Mouse (Mus musculus) midbrain, embryonic 14.5 days (tissue): ENCODE results near the gene Gm38392. TPM values are rescaled to one million over a fixed set of nuclear protein-coding genes. Genes with fewer than 3 reads are reported as not detected.
"Not testable (repeated sequence)": the region's sequence is repeated elsewhere in the genome, so short reads cannot be mapped to it uniquely, and the experiment has no call there.

Source experiments
- ATAC-seq: fragments of 200-750 bp; cut with Nextera tagmentation; 2 replicates; pipeline ENCODE4 v1.8.0; 2017; ENCODE audit warnings: moderate number of reproducible peaks, moderate library complexity; ENCODE audit not compliant: low FRiP score, low TSS enrichment
- DNase-seq: peaks from one replicate; pipeline ENCODE4 v3.0.0-alpha.2; 2015
- H3K27ac ChIP-seq: fragments of 300-500 bp; sonication (generic); replicated peaks from 2 replicates; pipeline ENCODE4 v1.5.1; 2014; ENCODE audit warnings: mild to moderate bottlenecking, low read depth, low read length, moderate library complexity
- H3K27me3 ChIP-seq: fragments of 300-500 bp; sonication (generic); 2 replicates; pipeline ENCODE4 v1.6.1; 2014; ENCODE audit warnings: low read length, control low read depth, mixed read lengths; ENCODE audit not compliant: control insufficient read depth, insufficient read depth
- H3K36me3 ChIP-seq: fragments of 300-500 bp; sonication (generic); 2 replicates; pipeline ENCODE4 v1.6.1; 2014; ENCODE audit warnings: low read length, control low read depth; ENCODE audit not compliant: control insufficient read depth, insufficient read depth
- H3K4me1 ChIP-seq: fragments of 300-500 bp; sonication (generic); 2 replicates; pipeline ENCODE4 v1.6.1; 2014; ENCODE audit warnings: mild to moderate bottlenecking, antibody characterized with exemption, low read length, control low read depth; ENCODE audit not compliant: control insufficient read depth, insufficient read depth
- H3K4me2 ChIP-seq: fragments of 300-500 bp; sonication (generic); 2 replicates; pipeline ENCODE4 v1.6.1; 2014; ENCODE audit warnings: mild to moderate bottlenecking, low read length, moderate library complexity
- H3K4me3 ChIP-seq: fragments of 300-500 bp; sonication (generic); replicated peaks from 2 replicates; pipeline ENCODE4 v1.5.1; 2014; ENCODE audit warnings: low read depth, low read length
- H3K9ac ChIP-seq: fragments of 300-500 bp; sonication (generic); replicated peaks from 2 replicates; pipeline ENCODE4 v1.6.1; 2014; ENCODE audit warnings: mild to moderate bottlenecking, low read length, moderate library complexity
- H3K9me3 ChIP-seq: fragments of 300-500 bp; sonication (generic); 2 replicates; pipeline ENCODE4 v1.6.1; 2016; ENCODE audit warnings: low read length, control low read depth, mixed read lengths; ENCODE audit not compliant: control insufficient read depth
- WGBS: fragments of 180-500 bp; shearing (Covaris S2); extraction: QIAGEN DNeasy Blood & Tissue Kit; methylation state at CpG from one replicate; pipeline ENCODE4 v1.1.7; 2014; 5-methylcytosine and 5-hydroxymethylcytosine counted together
- polyA plus RNA-seq: library from polyadenylated mRNA; unstranded; fragments of >200 nt; fragmentation: Nextera tagmentation; extraction: Ambion mirVana; gene quantifications from 2 replicates; pipeline ENCODE4 v1.2.1, GENCODE M21; 2014

Gene Gm38392
- polyA plus RNA-seq, 1 experiment from 2014 or later = not detected

DNA sequence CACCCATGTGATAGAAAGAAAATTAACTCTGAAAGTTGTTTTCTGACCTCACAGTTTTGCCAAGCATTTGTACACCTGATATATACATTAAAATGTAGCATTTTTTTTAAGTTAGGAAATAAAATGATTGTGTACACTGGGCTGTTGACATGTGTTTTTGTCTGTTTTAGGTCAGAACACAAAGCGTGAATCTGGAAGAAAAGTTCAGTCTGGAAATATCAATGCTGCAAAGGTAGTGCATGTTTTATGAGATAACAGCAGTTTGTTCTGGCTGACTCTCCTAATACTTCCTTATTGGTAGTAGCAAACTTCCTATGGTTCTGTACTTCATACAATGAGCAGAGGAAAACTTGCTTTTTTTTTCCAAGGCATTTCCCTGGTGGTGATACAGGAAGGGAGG lies 12.2 kb upstream of the Gm38392 start:
- DNase-seq (no peak), ATAC-seq (no peak)
- Histone ChIP-seq H3K4me1 (peaks cover 9% of the 10 kb centered on the region), H3K36me3 (peaks cover 52% of the 10 kb centered on the region), H3K9me3 (no peaks in the 10 kb centered on the region), H3K27me3 (no peaks in the 10 kb centered on the region), H3K4me3 (no peak overlapping the region), H3K9ac (no peak overlapping the region), H3K4me2 (peak overlapping the region; percentile 69), H3K27ac (no peak overlapping the region)
- WGBS = 98% methylated on average over 1 of the region's 1 CpGs

DNA sequence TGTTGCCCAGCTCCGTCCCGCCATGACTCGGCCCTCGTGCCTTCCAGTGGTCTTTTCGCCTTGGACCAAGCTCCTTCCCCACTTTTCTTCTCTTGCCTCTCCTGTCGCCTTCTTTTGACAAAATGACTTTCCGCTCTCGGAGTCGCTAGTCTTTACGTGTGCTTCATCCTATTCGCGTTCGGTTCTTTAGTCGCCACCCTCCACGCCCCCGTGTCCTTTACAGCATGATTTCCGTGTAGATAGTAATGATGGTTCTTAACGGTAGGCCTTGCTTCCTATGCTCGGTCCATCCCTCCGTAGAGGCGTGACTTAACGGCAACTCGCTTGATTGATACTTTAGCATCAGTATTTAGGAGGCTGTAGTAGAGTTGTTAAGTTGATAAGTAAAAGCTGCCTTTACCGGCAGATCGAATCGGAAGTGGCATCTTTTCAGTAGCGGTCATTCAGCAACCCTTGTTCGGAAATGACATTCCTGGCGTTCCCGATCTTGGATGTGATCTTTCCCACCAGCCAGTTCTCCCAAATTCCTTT lies 10.4 kb upstream of the Gm38392 start:
- Histone ChIP-seq H3K4me1 (peaks cover 9% of the 10 kb centered on the region), H3K9ac (peak overlapping the region; percentile 68), H3K27ac (peak overlapping the region; percentile 84), H3K4me2 (peak overlapping the region; percentile 69), H3K27me3 (no peaks in the 10 kb centered on the region), H3K36me3 (peaks cover 35% of the 10 kb centered on the region), H3K4me3 (peak overlapping the region; percentile 57), H3K9me3 (no peaks in the 10 kb centered on the region)
- DNase-seq (peak; percentile 47), ATAC-seq (peak; percentile 15; the same call in 1 of the 2 replicates)
- WGBS = under 1% methylated on average over 30 of the region's 30 CpGs

DNA sequence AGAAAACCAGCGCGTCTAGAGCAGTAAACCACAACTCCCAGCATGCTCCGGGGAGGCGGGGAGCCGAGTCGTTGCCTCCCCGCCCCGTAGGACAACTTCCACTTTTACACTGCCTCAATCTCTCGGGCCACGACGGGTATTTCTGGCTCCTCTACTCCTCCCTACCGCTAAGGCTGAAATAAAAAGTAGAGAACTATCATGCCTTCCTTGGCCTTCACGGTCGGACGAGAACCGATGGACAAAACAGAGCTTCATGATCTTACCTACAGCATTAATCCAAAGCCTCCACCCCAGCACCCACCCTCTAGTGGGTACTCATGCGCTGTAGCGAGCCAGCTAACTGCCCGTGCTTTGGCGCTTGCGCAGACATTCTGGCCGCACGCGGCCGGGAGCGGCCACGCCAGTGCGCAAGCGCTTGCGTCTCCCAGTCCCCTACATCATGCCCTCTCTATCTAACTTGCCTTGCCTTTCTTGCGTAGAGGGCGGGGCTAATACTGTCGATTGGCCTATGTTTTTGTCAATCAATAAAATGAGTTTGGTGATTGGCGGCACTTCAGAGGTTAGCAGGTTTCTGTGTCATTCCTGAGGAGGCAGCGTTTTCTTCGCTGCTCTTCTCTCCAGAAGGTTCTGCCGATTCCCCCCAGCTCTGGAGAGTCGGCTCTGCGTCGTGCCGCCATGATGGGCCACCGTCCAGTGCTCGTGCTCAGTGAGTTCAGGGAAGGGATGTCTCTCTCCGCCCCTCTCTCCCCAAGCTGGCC lies 9.7 kb upstream of the Gm38392 start, which contains the start of the genes Tsacc and Cct3:
Gene Tsacc (minus strand): TSS at position 439 of the 758 bp plus-strand sequence.
Gene Cct3 (plus strand): TSS at position 556 of the 758 bp plus-strand sequence.
- no peaks in the 10 kb centered on the region for H3K27me3 ChIP-seq
- peak; percentile 98 for ATAC-seq

DNA sequence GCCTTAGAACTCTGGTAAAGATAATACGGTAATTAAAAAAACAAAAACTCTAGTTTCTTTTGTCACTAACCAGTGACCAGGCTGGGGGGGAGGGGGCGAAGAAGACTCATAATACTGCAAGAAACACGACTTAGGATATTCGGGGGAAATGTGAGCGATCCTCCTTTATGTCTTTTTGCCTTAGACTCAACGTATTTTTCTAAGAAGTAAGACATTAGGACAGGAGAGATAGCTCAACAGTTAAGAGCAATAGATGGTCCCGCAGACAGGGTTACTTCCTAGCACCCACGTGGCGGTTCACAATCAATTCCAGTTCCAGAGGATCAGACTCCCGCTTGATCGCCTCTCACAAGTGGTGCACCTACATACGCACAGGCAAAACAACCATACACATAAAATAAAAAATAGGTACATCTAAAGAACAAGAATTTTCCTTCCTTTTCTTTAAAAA lies 9.1 kb upstream of the Gm38392 start:
- Histone ChIP-seq H3K4me1 (peaks cover 9% of the 10 kb centered on the region), H3K4me3 (peak overlapping the region; percentile 57), H3K27ac (peak overlapping the region; percentile 82), H3K9ac (peak overlapping the region; percentile 48), H3K9me3 (no peaks in the 10 kb centered on the region), H3K27me3 (no peaks in the 10 kb centered on the region), H3K36me3 (peaks cover 23% of the 10 kb centered on the region), H3K4me2 (peak overlapping the region; percentile 64)
- under 1% methylated on average over 12 of the region's 12 CpGs for WGBS
- ATAC-seq (peak; percentile 32), DNase-seq (no peak)

More for the DNA sequence above, 9.7 kb upstream of the Gm38392 start, which contains the start of the genes Tsacc and Cct3:
- peak within 1 kb of the TSS; percentile 68 for H3K9ac ChIP-seq
- H3K9me3 ChIP-seq = no peaks in the 10 kb centered on the region
- DNase-seq = peak; percentile 100
- peak within 1 kb of the TSS; percentile 69 for H3K4me2 ChIP-seq
- H3K4me1 ChIP-seq = peaks cover 9% of the 10 kb centered on the region
- under 1% methylated on average over 44 of the region's 44 CpGs for WGBS
- H3K27ac ChIP-seq = peak within 1 kb of the TSS; percentile 84
- H3K36me3 ChIP-seq = peaks cover 29% of the 10 kb centered on the region
- peak within 1 kb of the TSS; percentile 57 for H3K4me3 ChIP-seq

DNA sequence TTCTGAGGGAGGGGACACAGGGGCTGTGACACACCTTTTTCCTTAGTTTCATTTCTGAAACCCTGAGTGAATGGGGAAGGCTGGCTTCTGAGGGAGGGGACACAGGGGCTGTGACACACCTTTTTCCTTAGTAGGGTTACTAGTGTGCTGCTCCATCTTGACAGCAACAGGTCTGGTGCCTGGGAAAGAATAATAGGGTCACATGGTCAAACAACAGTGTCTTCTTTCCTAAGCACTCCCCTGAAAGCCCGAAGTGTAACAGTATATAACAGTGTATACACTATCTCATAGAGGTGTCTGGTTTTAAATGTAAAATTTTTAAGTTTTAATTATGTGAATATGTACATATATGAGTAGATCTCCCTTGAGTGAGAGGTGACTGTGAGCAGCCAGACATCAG lies 8.3 kb upstream of the Gm38392 start:
- H3K27ac ChIP-seq, H3K9ac ChIP-seq, ATAC-seq, DNase-seq, H3K4me1 ChIP-seq, H3K27me3 ChIP-seq, H3K9me3 ChIP-seq: not testable (repeated sequence)
- H3K36me3 ChIP-seq = peaks cover 14% of the 10 kb centered on the region
- H3K4me2 ChIP-seq = peak overlapping the region; percentile 64; the same call in 1 of the 2 replicates
- WGBS = 80% methylated on average over 1 of the region's 1 CpGs
- H3K4me3 ChIP-seq = peak overlapping the region; percentile 57; the same call in 1 of the 2 replicates

DNA sequence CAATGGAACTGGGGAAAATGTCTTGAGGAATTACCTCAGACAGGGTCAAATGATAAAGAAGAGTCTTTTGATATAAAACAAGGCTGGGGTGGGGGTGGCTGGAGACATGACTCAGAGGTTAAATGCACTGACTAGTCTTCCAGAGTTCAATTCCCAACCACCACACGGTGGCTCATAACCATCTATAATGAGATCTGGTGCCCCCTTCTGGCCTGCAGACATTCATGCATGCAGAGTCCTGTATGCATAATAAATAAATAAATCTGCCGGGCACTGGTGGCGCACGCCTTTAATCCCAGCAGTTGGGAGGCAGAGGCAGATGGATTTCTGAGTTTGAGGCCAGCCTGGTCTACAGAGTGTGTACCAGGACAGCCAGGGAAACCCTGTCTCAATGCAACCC lies 5.0 kb upstream of the Gm38392 start:
- no peak overlapping the region for H3K4me2 ChIP-seq
- 29% methylated on average over 4 of the region's 4 CpGs for WGBS
- H3K9ac ChIP-seq = no peak overlapping the region
- no peak overlapping the region for H3K4me3 ChIP-seq
- peak; percentile 21 for DNase-seq
- H3K4me1 ChIP-seq = no peaks in the 10 kb centered on the region
- no peaks in the 10 kb centered on the region for H3K9me3 ChIP-seq
- H3K27ac ChIP-seq = no peak overlapping the region
- no peaks in the 10 kb centered on the region for H3K36me3 ChIP-seq
- ATAC-seq = no peak
- H3K27me3 ChIP-seq = no peaks in the 10 kb centered on the region

DNA sequence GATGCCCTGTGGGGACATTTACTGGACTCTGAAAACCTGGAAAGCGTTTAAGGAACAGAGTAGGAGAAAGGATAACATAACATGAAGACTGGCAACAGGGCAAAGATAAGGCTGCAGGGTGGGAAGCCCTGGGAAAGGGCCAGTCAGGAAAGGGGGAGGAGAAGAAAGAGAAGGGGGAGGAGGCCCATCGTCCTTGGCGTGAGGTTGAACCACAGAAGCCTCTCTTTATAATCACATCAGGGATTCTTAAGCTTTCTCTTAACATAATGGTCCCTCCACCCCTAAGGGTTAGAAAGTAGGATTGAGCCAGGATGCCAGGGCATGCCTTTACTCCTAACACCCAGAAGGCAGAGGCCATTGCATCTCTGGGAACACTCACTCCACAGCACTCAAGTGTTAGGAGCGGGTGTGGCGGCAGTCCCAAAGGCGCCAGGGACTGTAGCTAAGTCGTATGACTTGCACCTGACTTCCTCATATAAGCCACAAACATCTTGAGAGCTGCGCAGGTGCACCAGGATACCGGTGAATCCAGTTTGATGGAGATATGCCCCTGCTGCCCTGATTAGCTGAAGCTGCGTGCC lies 1.2 kb upstream of the Gm38392 start:
- H3K36me3 ChIP-seq, ATAC-seq, H3K27me3 ChIP-seq, DNase-seq, H3K4me1 ChIP-seq, H3K4me3 ChIP-seq, H3K9ac ChIP-seq, H3K9me3 ChIP-seq, H3K4me2 ChIP-seq, H3K27ac ChIP-seq: not testable (repeated sequence)
- 79% methylated on average over 8 of the region's 10 CpGs for WGBS

DNA sequence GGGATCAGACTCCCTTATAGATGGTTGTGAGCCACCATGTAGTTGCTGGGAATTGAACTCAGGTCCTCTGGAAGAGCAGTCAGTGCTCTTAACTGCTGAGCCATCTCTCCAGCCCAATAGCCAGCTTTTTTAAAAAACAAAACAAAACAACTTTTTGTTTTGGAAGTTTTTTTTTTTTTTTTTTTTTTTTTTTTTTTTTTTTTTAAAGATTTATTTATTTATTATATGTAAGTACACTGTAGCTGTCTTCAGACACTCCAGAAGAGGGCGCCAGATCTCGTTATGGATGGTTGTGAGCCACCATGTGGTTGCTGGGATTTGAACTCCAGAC lies 1.5 kb downstream of the Gm38392 start:
- H3K36me3 ChIP-seq, H3K9me3 ChIP-seq, DNase-seq, H3K27me3 ChIP-seq, ATAC-seq, H3K27ac ChIP-seq, H3K4me1 ChIP-seq, H3K9ac ChIP-seq, H3K4me3 ChIP-seq, H3K4me2 ChIP-seq: not testable (repeated sequence)
- whole genome bisulfite sequencing = no CpG with 5 or more reads among the region's 2 CpGs
